In genomic region chr13:75754398-75754797, GRCm38 (mm10) we compare ENCODE assay signal across 17 mouse cellular contexts. TPM values are rescaled to one million over a fixed set of nuclear protein-coding genes. Genes with fewer than 3 reads are reported as not detected.
DNase-seq lines count a peak whose midpoint lies in the region; ATAC-seq and TF ChIP-seq lines count a peak whose summit lies in the region.
"Had no signal": no experiment of that assay in that cellular context is flagged by ENCODE, and none has a peak within 500 bp of the region (broad histone marks: within the 10 kb centered on the region; RNA-seq: fewer than 3 reads in every experiment).

No protein-coding gene starts in this region.

- H3K9me3 ChIP-seq in forebrain, embryonic 15.5 days = no peaks in the 10 kb centered on the region
- no peaks in the 10 kb centered on the region for H3K9me3 ChIP-seq in forebrain, embryonic 12.5 days
- no peaks in the 10 kb centered on the region for H3K9me3 ChIP-seq in megakaryocyte, embryonic 14.5 days
- H3K9me3 ChIP-seq: embryonic facial prominence, embryonic 12.5 days; heart, embryonic 10.5 days; kidney, embryonic 15.5 days; lung, embryonic 15.5 days; neural tube, embryonic 13.5 days had no signal

- no peak for TF ChIP-seq CTCF in brain, embryonic 14.5 days (IDR thresholded peaks at IDR 0.05; ENCODE audit: borderline replicate concordance, extremely low read depth, insufficient read depth, insufficient read length)

- peak; percentile 40 for DNase-seq in brain, embryonic 14.5 days (ENCODE audit: low read depth)
- peak; percentile 31 to 43 for DNase-seq in layer of hippocampus, postnatal 36 days
- no peak for DNase-seq in cerebellum, adult 9-10 months
- DNase-seq in MN1 (ENCODE audit: low spot score) = no peak
- DNase-seq: cerebellum, postnatal 25 days; liver; thymus, adult 2 months had no signal

- H3K27ac ChIP-seq in forebrain, embryonic 15.5 days (replicated peaks) = no peak overlapping the region
- no peak overlapping the region for H3K27ac ChIP-seq in forebrain, embryonic 12.5 days
- H3K27ac ChIP-seq: embryonic facial prominence, embryonic 12.5 days; heart, embryonic 10.5 days; kidney, embryonic 15.5 days; lung, embryonic 15.5 days; neural tube, embryonic 13.5 days had no signal

- no peak overlapping the region for H3K9ac ChIP-seq in forebrain, embryonic 15.5 days (replicated peaks)
- H3K9ac ChIP-seq in forebrain, embryonic 12.5 days = no peak overlapping the region
- H3K9ac ChIP-seq: embryonic facial prominence, embryonic 12.5 days; kidney, embryonic 15.5 days; lung, embryonic 15.5 days; neural tube, embryonic 13.5 days had no signal

- no peaks in the 10 kb centered on the region for H3K36me3 ChIP-seq in forebrain, embryonic 15.5 days
- H3K36me3 ChIP-seq in forebrain, embryonic 12.5 days (replicated peaks) = no peaks in the 10 kb centered on the region
- peaks cover 77% of the 10 kb centered on the region for H3K36me3 ChIP-seq in megakaryocyte, embryonic 14.5 days (replicated peaks; ENCODE audit: low read length)
- H3K36me3 ChIP-seq: embryonic facial prominence, embryonic 12.5 days; heart, embryonic 10.5 days; kidney, embryonic 15.5 days; lung, embryonic 15.5 days; neural tube, embryonic 13.5 days had no signal

- no peak overlapping the region for H3K4me2 ChIP-seq in forebrain, embryonic 15.5 days (replicated peaks)
- H3K4me2 ChIP-seq in forebrain, embryonic 12.5 days = no peak overlapping the region
- H3K4me2 ChIP-seq: embryonic facial prominence, embryonic 12.5 days; kidney, embryonic 15.5 days; lung, embryonic 15.5 days; neural tube, embryonic 13.5 days had no signal

- TF ChIP-seq POLR2A in brain, embryonic 14.5 days (IDR thresholded peaks at IDR 0.05; ENCODE audit: borderline replicate concordance, extremely low read depth, insufficient read depth, insufficient read length, poor library complexity, severe bottlenecking) = no peak

- no peak overlapping the region for H3K4me3 ChIP-seq in forebrain, embryonic 15.5 days
- no peak overlapping the region for H3K4me3 ChIP-seq in forebrain, embryonic 12.5 days (replicated peaks)
- peak overlapping the region; percentile 42 for H3K4me3 ChIP-seq in megakaryocyte, embryonic 14.5 days (replicated peaks)
- H3K4me3 ChIP-seq: embryonic facial prominence, embryonic 12.5 days; heart, embryonic 10.5 days; kidney, embryonic 15.5 days; lung, embryonic 15.5 days; neural tube, embryonic 13.5 days had no signal

- H3K4me1 ChIP-seq in forebrain, embryonic 15.5 days = no peaks in the 10 kb centered on the region
- H3K4me1 ChIP-seq in forebrain, embryonic 12.5 days = no peaks in the 10 kb centered on the region
- H3K4me1 ChIP-seq in megakaryocyte, embryonic 14.5 days = peaks cover 34% of the 10 kb centered on the region
- H3K4me1 ChIP-seq: embryonic facial prominence, embryonic 12.5 days; heart, embryonic 10.5 days; kidney, embryonic 15.5 days had no signal

- peak; percentile 72 for ATAC-seq in forebrain, embryonic 15.5 days (replicated peaks)
- no peak for ATAC-seq in forebrain, embryonic 12.5 days (ENCODE audit: low FRiP score)
- ATAC-seq in megakaryocyte, adult 5-6 weeks (ENCODE audit: poor library complexity, severe bottlenecking) = no peak
- ATAC-seq: CD4-positive, CD25-positive, alpha-beta regulatory T cell, adult 4 months had no signal

- H3K27me3 ChIP-seq in forebrain, embryonic 15.5 days = no peaks in the 10 kb centered on the region
- H3K27me3 ChIP-seq in forebrain, embryonic 12.5 days = no peaks in the 10 kb centered on the region
- no peaks in the 10 kb centered on the region for H3K27me3 ChIP-seq in megakaryocyte, embryonic 14.5 days (replicated peaks)
- H3K27me3 ChIP-seq: embryonic facial prominence, embryonic 12.5 days; kidney, embryonic 15.5 days; lung, embryonic 15.5 days; neural tube, embryonic 13.5 days had no signal

- 77% methylated on average over 5 of the region's 5 CpGs for WGBS in forebrain, embryonic 15.5 days
- 90% methylated on average over 5 of the region's 5 CpGs for WGBS in forebrain, embryonic 12.5 days

RNA-seq across cellular contexts. Expression of gene Ell2, which starts 47.8 kb away (rescaled TPM):
- polyA plus RNA-seq in forebrain, embryonic 15.5 days (2015; fragmentation: Nextera tagmentation; extraction: Ambion mirVana) = 0.72 and 0.74 TPM in 2 replicates
- polyA plus RNA-seq in forebrain, embryonic 12.5 days (2016; fragmentation: Nextera tagmentation; extraction: Ambion mirVana) = 2.3 and 3.2 TPM in 2 replicates
- polyA plus RNA-seq in megakaryocyte, embryonic 14.5 days (2012; ENCODE audit: insufficient read depth, low replicate concordance) = 14.0 TPM in 1 of 2 replicates, not detected in the other
- 12.2 and 13.8 TPM in 2 replicates for total RNA-seq in megakaryocyte, adult 5-6 weeks (2015)
- 7.7 and 7.9 TPM in 2 replicates for total RNA-seq in megakaryocyte, adult 5-6 weeks (2017)
- 1.0 and 1.9 TPM in 2 replicates for polyA plus RNA-seq in brain, embryonic 14.5 days (2012; rRNA removed)
- 10 to 100 TPM; 32.9 to 34.6 TPM for total RNA-seq in layer of hippocampus, postnatal 36 days (2021)

Comparison
In these comparisons a context has a peak if more than half of its experiments do, and no peak if none do; other contexts are left out.
1. DNase-seq: peak in brain, embryonic 14.5 days (single experiment) and layer of hippocampus, postnatal 36 days (2 of 2); none in cerebellum, adult 9-10 months (single experiment) and MN1 (single experiment).